Mouse (Mus musculus) lung, postnatal 0 days (tissue): ENCODE data around the gene Nmnat2.

ENCODE experiments used
- CTCF ChIP-seq: IDR thresholded peaks from 2 replicates; pipeline ENCODE4 v1.5.1; 2016; ENCODE audit warnings: antibody characterized with exemption, mild to moderate bottlenecking
- EP300 ChIP-seq: IDR thresholded peaks from 2 replicates; pipeline ENCODE4 v1.6.1; 2016; ENCODE audit warnings: antibody characterized with exemption, mild to moderate bottlenecking, control low read depth

DNA sequence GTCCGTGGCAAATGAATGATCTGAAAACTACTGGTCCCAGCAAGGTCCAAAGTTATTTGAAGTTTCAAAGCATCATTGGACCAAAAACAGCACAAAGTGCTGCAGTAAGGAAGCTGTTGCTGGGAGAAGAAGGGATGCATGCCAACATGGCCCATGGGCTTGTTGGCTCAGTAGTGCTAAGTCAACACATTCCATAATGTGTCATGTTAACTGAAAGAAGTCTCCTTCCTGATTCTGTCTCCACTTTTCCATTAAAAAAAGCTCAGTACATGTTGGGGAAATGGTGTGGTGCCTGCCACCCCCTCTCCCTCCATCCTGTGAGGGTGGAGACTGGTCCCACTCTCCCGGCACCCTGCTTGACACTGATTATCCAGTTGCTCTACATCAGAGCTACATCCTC, 86.3 kb downstream of the Nmnat2 start:
- TF ChIP-seq CTCF (no peak), EP300 (no peak)
